Mouse (Mus musculus) neural tube, embryonic 12.5 days (tissue): Measurements from ENCODE around the gene Ly6g6e. TPM values are rescaled to one million over a fixed set of nuclear protein-coding genes. Genes with fewer than 3 reads are reported as not detected.

ENCODE experiments used
- ATAC-seq: fragments of 200-750 bp; cut with Nextera tagmentation; 2 replicates; pipeline ENCODE4 v1.8.0; 2017; ENCODE audit warnings: low read depth, mild to moderate bottlenecking, moderate TSS enrichment, moderate library complexity; ENCODE audit not compliant: low FRiP score
- H3K27ac ChIP-seq: fragments of 300-500 bp; sonication (generic); 2 replicates; pipeline ENCODE4 v1.5.1; 2016
- H3K27me3 ChIP-seq: fragments of 300-500 bp; sonication (generic); replicated peaks from 2 replicates; pipeline ENCODE4 v1.6.1; 2016; ENCODE audit warnings: mild to moderate bottlenecking
- H3K36me3 ChIP-seq: fragments of 300-500 bp; sonication (generic); 2 replicates; pipeline ENCODE4 v1.6.1; 2016; ENCODE audit warnings: mild to moderate bottlenecking
- H3K4me1 ChIP-seq: fragments of 300-500 bp; sonication (generic); 2 replicates; pipeline ENCODE4 v1.6.1; 2016
- H3K4me2 ChIP-seq: fragments of 300-500 bp; sonication (generic); replicated peaks from 2 replicates; pipeline ENCODE4 v1.6.1; 2016; ENCODE audit warnings: mild to moderate bottlenecking
- H3K4me3 ChIP-seq: fragments of 300-500 bp; sonication (generic); 2 replicates; pipeline ENCODE4 v1.5.1; 2016
- H3K9ac ChIP-seq: fragments of 300-500 bp; sonication (generic); 2 replicates; pipeline ENCODE4 v1.6.1; 2016; ENCODE audit warnings: mild to moderate bottlenecking
- H3K9me3 ChIP-seq: fragments of 300-500 bp; sonication (generic); 2 replicates; pipeline ENCODE4 v1.6.1; 2016; ENCODE audit warnings: mild to moderate bottlenecking
- WGBS: fragments of 180-500 bp; shearing (Covaris S2); methylation state at CpG from one replicate; pipeline ENCODE4 v1.1.7; 2016; 5-methylcytosine and 5-hydroxymethylcytosine counted together
- polyA plus RNA-seq: library from polyadenylated mRNA; unstranded; fragments of >200 nt; fragmentation: Nextera tagmentation; extraction: Ambion mirVana; gene quantifications from 2 replicates; pipeline ENCODE4 v1.2.1, GENCODE M21; 2016

Ly6g6e gene
- polyA plus RNA-seq, 1 experiment from 2014 or later: 0.38 TPM

GRCm38 (mm10) chr17:35100196-35100765 lies 23.6 kb downstream of the Ly6g6e start:
- Histone ChIP-seq H3K27me3 (no peaks in the 10 kb centered on the region), H3K36me3 (peaks cover 79% of the 10 kb centered on the region), H3K4me3 (no peak overlapping the region), H3K9ac (no peak overlapping the region), H3K4me1 (no peaks in the 10 kb centered on the region), H3K9me3 (no peaks in the 10 kb centered on the region), H3K27ac (no peak overlapping the region), H3K4me2 (no peak overlapping the region)
- ATAC-seq: no peak
- WGBS: 82% methylated on average over 10 of the region's 10 CpGs

DNA sequence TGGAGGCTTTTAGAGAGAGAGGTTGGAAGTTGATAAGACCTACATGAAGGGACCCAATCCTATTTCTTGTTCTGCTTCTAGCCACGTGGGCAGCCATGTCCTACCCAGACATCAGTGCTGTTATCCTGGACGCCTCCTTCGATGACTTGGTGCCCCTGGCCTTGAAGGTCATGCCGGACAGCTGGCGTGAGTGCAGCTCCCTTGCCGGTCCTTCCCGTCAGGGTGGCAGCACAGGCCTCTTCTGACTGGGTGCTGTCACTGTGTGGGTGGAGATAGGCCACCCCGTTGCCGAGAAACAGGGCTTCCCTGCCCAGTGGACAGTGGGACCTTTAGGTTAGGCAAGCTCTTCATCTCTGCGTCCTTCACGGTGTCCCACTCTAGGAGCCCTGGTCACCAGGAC lies 24.5 kb downstream of the Ly6g6e start:
- Histone ChIP-seq H3K9ac (no peak overlapping the region), H3K4me1 (no peaks in the 10 kb centered on the region), H3K27ac (no peak overlapping the region), H3K4me3 (no peak overlapping the region), H3K27me3 (no peaks in the 10 kb centered on the region), H3K4me2 (no peak overlapping the region), H3K36me3 (peaks cover 72% of the 10 kb centered on the region), H3K9me3 (no peaks in the 10 kb centered on the region)
- ATAC-seq: no peak
- WGBS: 92% methylated on average over 11 of the region's 11 CpGs

- no peaks in the 10 kb centered on the region for H3K27me3 ChIP-seq
- H3K4me3 ChIP-seq: peak overlapping the region; percentile 5; the same call in 1 of the 2 replicates
- H3K4me1 ChIP-seq: no peaks in the 10 kb centered on the region
- WGBS: 80% methylated on average over 8 of the region's 8 CpGs
- H3K9ac ChIP-seq: no peak overlapping the region
- no peak overlapping the region for H3K4me2 ChIP-seq
- ATAC-seq: no peak
- peaks cover 61% of the 10 kb centered on the region for H3K36me3 ChIP-seq
- H3K9me3 ChIP-seq: no peaks in the 10 kb centered on the region
- H3K27ac ChIP-seq: no peak overlapping the region
These were observed 25.6 kb downstream of the Ly6g6e start for GRCm38 (mm10) chr17:35102299-35102698.

DNA sequence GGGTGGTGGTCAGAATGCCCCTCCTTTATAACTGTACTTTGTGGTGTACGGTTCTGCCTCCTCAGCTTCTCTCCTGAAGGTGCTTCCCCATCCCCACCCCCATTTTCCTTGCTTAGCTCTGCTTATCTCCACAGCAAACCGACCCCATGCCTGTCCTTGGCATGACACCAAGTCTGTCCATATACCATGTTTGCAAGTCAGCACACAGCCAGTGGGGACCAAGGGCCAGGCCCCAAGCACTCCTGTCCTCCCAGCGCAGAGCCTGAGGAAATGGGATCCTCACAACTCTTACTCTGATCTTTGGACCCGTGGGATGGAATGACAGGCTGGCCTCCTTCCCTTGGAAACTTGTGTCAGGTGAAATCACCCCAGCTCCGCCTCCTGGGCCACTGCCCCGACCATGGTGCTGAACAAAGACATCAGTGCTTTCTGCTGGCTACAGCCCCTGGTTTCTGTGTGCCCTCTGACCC lies 26.6 kb downstream of the Ly6g6e start:
- 75% methylated on average over 6 of the region's 6 CpGs for WGBS
- Histone ChIP-seq H3K9ac (no peak overlapping the region), H3K27me3 (no peaks in the 10 kb centered on the region), H3K27ac (no peak overlapping the region), H3K4me3 (no peak overlapping the region), H3K9me3 (no peaks in the 10 kb centered on the region), H3K4me1 (no peaks in the 10 kb centered on the region), H3K4me2 (no peak overlapping the region), H3K36me3 (peaks cover 56% of the 10 kb centered on the region)
- no peak for ATAC-seq

GRCm38 (mm10) chr17:35104079-35104478 lies 27.4 kb downstream of the Ly6g6e start:
- H3K36me3 ChIP-seq: peaks cover 47% of the 10 kb centered on the region
- WGBS: 88% methylated on average over 7 of the region's 7 CpGs
- ATAC-seq: no peak
- no peak overlapping the region for H3K27ac ChIP-seq
- no peaks in the 10 kb centered on the region for H3K4me1 ChIP-seq
- H3K9ac ChIP-seq: no peak overlapping the region
- no peaks in the 10 kb centered on the region for H3K9me3 ChIP-seq
- H3K4me3 ChIP-seq: no peak overlapping the region
- H3K4me2 ChIP-seq: no peak overlapping the region
- no peaks in the 10 kb centered on the region for H3K27me3 ChIP-seq

- Histone ChIP-seq H3K27ac (no peak overlapping the region), H3K4me1 (no peaks in the 10 kb centered on the region), H3K4me2 (no peak overlapping the region), H3K36me3 (peaks cover 41% of the 10 kb centered on the region), H3K27me3 (no peaks in the 10 kb centered on the region), H3K9me3 (no peaks in the 10 kb centered on the region), H3K9ac (0 out of 2 replicates have a peak overlapping the region, but pooled peaks have one; percentile 21), H3K4me3 (no peak overlapping the region)
- ATAC-seq: no peak
- 78% methylated on average over 6 of the region's 6 CpGs for WGBS
These were observed 28.1 kb downstream of the Ly6g6e start for GRCm38 (mm10) chr17:35104754-35105153.

DNA sequence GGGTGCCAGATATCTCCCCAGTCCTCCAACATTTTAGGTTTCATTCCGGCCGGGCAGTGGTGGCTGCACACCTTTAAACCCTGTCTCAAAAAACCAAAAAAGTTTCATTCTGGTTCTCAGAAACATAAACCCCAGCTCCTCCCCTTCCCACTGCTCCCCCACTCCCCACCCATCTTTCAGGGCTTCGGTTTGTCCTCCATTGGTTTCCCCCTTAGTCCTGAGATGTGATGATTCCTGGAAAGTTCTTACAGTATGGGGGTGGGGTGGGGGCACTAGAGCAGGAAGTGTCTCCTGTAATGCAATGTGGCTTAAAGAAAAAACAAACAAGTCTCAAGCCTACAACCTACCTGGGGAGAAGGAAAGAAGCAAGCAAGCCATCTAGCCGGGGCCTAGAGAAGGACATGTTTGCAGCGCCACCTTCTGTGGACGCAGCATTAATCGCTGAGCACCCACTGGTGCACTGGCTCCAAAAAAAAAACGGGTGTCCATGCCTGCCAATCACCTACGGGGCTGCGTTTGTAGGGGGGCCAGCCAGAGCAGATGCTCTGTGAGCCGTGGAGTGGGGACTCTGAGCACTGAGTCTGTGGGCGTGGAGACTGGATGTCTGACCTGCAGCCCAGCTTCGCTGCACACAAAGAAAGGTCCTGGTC lies 29.2 kb downstream of the Ly6g6e start:
- Histone ChIP-seq H3K4me3 (no peak overlapping the region), H3K27ac (no peak overlapping the region), H3K36me3 (peaks cover 30% of the 10 kb centered on the region), H3K4me2 (no peak overlapping the region; the same call in 1 of the 2 replicates), H3K4me1 (no peaks in the 10 kb centered on the region), H3K9me3 (no peaks in the 10 kb centered on the region), H3K27me3 (no peaks in the 10 kb centered on the region), H3K9ac (peak overlapping the region; percentile 13; the same call in 1 of the 2 replicates)
- ATAC-seq: no peak
- 28% methylated on average over 13 of the region's 13 CpGs for WGBS

DNA sequence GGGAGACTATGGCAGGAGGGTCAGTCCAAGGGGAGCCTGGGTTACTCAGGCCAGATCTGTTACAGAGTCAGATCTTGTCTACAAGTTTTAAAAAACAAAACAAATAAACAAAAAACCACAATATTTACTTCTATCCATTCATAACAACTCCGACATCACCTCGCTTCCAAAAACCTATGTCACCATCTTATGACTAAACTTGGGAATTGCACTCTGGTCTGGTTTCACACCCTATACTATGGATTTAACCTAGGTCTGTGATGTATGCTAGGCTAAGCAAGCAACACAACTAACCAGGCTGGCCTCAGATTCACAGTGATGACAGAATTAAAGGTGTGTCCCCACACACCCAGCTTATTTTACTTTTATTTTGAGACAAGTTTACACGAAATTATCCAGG lies 29.8 kb downstream of the Ly6g6e start:
- no peaks in the 10 kb centered on the region for H3K4me1 ChIP-seq
- no peaks in the 10 kb centered on the region for H3K27me3 ChIP-seq
- H3K9ac ChIP-seq: peak overlapping the region; percentile 13; the same call in 1 of the 2 replicates
- no peak overlapping the region for H3K4me2 ChIP-seq
- ATAC-seq: no peak
- no peak overlapping the region for H3K27ac ChIP-seq
- no peaks in the 10 kb centered on the region for H3K9me3 ChIP-seq
- no peak overlapping the region for H3K4me3 ChIP-seq
- 79% methylated on average over 3 of the region's 3 CpGs for whole genome bisulfite sequencing
- peaks cover 23% of the 10 kb centered on the region for H3K36me3 ChIP-seq

DNA sequence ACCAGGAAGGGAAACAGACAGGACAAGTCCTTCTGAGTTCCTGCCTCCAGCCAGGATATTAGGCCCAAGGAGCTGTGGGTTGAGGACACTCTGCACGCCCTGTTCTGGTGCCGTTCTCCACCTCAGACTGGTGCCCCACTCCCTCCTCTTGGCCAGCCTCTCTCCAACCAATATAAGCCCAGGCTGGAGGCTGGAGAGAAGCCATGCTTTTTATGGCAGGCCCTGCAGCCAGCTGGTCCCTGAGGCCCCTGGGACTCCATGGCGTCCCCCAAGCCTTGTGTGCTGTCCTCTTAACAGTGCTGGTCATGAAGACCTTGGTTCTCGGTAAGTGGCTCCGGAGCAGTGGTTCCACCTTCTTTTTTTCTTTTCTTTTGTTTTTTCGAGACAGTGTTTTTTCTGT lies 31.4 kb downstream of the Ly6g6e start, which contains the start of gene Ly6g5c:
Ly6g5c (plus strand) TSS at position 183 of the 400 bp plus-strand sequence.
- Histone ChIP-seq H3K9ac (no peak within 1 kb of the TSS), H3K36me3 (peaks cover 7% of the 10 kb centered on the region), H3K27ac (no peak within 1 kb of the TSS), H3K4me3 (no peak within 1 kb of the TSS), H3K9me3 (no peaks in the 10 kb centered on the region), H3K4me2 (no peak within 1 kb of the TSS), H3K4me1 (no peaks in the 10 kb centered on the region; the same call in 1 of the 2 replicates), H3K27me3 (no peaks in the 10 kb centered on the region)
- 80% methylated on average over 6 of the region's 6 CpGs for WGBS
- ATAC-seq: no peak

DNA sequence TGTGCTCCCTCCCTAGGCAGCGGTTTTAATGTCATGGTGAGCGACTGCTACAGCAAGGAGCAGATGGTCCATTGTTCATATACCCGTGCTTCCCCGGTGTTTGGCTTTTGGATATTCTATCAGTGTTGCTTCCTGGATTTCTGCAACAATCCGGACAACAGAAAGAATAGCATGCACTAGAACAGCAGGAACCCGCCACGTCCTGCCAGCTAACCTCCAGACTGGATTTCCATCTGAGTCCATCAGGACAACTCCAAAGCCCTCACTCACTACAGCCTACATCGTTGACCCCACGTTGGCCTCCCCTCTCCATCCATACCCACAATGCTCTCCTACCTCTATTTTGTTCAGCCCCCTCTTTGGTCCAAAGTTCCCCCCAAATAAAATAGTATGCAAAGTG lies 35.1 kb downstream of the Ly6g6e start:
- no peaks in the 10 kb centered on the region; the same call in 1 of the 2 replicates for H3K4me1 ChIP-seq

GRCm38 (mm10) chr17:35115046-35116019 lies 38.6 kb downstream of the Ly6g6e start, which contains the start of gene Ly6g5b:
Gene Ly6g5b (minus strand): TSS chr17:35115428.
- H3K36me3 ChIP-seq: peaks cover 49% of the 10 kb centered on the region
- H3K9ac ChIP-seq: no peak within 1 kb of the TSS
- no peak within 1 kb of the TSS for H3K4me3 ChIP-seq
- 86% methylated on average over 8 of the region's 8 CpGs for WGBS
- H3K27me3 ChIP-seq: no peaks in the 10 kb centered on the region
- no peak within 1 kb of the TSS for H3K4me2 ChIP-seq
- peaks cover 7% of the 10 kb centered on the region for H3K4me1 ChIP-seq
- no peak for ATAC-seq
- H3K9me3 ChIP-seq: no peaks in the 10 kb centered on the region
- H3K27ac ChIP-seq: no peak within 1 kb of the TSS

More for the DNA sequence above, 35.1 kb downstream of the Ly6g6e start:
- Histone ChIP-seq H3K36me3 (peaks cover 29% of the 10 kb centered on the region), H3K27ac (no peak overlapping the region), H3K4me3 (no peak overlapping the region), H3K9ac (no peak overlapping the region), H3K4me2 (no peak overlapping the region), H3K27me3 (no peaks in the 10 kb centered on the region), H3K9me3 (no peaks in the 10 kb centered on the region)
- ATAC-seq: no peak
- WGBS: 76% methylated on average over 9 of the region's 9 CpGs

DNA sequence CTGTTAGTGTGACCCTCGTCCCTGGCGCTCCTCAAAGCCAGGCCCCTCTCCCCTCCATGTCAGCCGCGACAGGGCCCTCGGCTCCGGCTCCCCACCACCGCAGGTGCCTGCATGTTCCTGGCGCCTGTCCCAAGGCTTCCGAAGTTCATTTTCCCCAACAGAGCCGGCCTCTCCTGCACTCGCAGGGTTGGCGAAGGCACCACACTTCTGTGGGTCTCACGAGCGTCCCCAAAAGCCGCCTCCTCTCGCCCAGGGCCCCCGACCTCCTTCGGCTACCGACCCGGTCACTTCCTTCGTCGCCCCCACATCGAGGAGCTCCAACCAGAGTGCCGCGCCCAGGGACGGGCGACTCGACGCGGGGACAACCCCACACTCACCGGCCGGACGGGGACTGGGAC lies 44.0 kb downstream of the Ly6g6e start:
- no peak; the same call in 1 of the 2 replicates for ATAC-seq
- H3K4me1 ChIP-seq: peaks cover 16% of the 10 kb centered on the region
- peaks cover 45% of the 10 kb centered on the region for H3K36me3 ChIP-seq
- peak overlapping the region; percentile 97 for H3K4me2 ChIP-seq
- WGBS: under 1% methylated on average over 33 of the region's 33 CpGs
- peak overlapping the region; percentile 96 for H3K9ac ChIP-seq
- no peaks in the 10 kb centered on the region for H3K27me3 ChIP-seq
- peak overlapping the region; percentile 22; the same call in 1 of the 2 replicates for H3K27ac ChIP-seq
- H3K4me3 ChIP-seq: peak overlapping the region; percentile 90
- H3K9me3 ChIP-seq: no peaks in the 10 kb centered on the region
